Mouse (Mus musculus) midbrain, embryonic 13.5 days (tissue): Measurements from ENCODE around the gene Ptger1. TPM values are rescaled to one million over a fixed set of nuclear protein-coding genes. Genes with fewer than 3 reads are reported as not detected.

Experiments
- ATAC-seq: fragments of 200-750 bp; cut with Nextera tagmentation; 2 replicates; pipeline ENCODE4 v1.8.0; 2017; ENCODE audit warnings: mild to moderate bottlenecking, moderate TSS enrichment, moderate library complexity
- H3K27ac ChIP-seq: fragments of 300-500 bp; sonication (generic); 2 replicates; pipeline ENCODE4 v1.5.1; 2015; ENCODE audit warnings: inconsistent platforms, mild to moderate bottlenecking, moderate library complexity
- H3K27me3 ChIP-seq: fragments of 300-500 bp; sonication (generic); 2 replicates; pipeline ENCODE4 v1.6.1; 2015; ENCODE audit warnings: mild to moderate bottlenecking, inconsistent platforms
- H3K36me3 ChIP-seq: fragments of 300-500 bp; sonication (generic); 2 replicates; pipeline ENCODE4 v1.6.1; 2015; ENCODE audit warnings: mild to moderate bottlenecking, inconsistent platforms
- H3K4me1 ChIP-seq: fragments of 300-500 bp; sonication (generic); replicated peaks from 2 replicates; pipeline ENCODE4 v1.6.1; 2015; ENCODE audit warnings: inconsistent platforms
- H3K4me2 ChIP-seq: fragments of 300-500 bp; sonication (generic); replicated peaks from 2 replicates; pipeline ENCODE4 v1.6.1; 2015; ENCODE audit warnings: moderate library complexity, mild to moderate bottlenecking, inconsistent platforms
- H3K4me3 ChIP-seq: fragments of 300-500 bp; sonication (generic); replicated peaks from 2 replicates; pipeline ENCODE4 v1.5.1; 2015; ENCODE audit warnings: mild to moderate bottlenecking, inconsistent platforms
- H3K9ac ChIP-seq: fragments of 300-500 bp; sonication (generic); replicated peaks from 2 replicates; pipeline ENCODE4 v1.6.1; 2015; ENCODE audit warnings: mild to moderate bottlenecking, inconsistent platforms
- H3K9me3 ChIP-seq: fragments of 300-500 bp; sonication (generic); 2 replicates; pipeline ENCODE4 v1.6.1; 2016; ENCODE audit warnings: mild to moderate bottlenecking, inconsistent platforms
- WGBS: fragments of 180-500 bp; shearing (Covaris S2); methylation state at CpG from one replicate; pipeline ENCODE4 v1.1.7; 2015; 5-methylcytosine and 5-hydroxymethylcytosine counted together
- polyA plus RNA-seq: library from polyadenylated mRNA; unstranded; fragments of >200 nt; fragmentation: Nextera tagmentation; extraction: Ambion mirVana; gene quantifications from 2 replicates; pipeline ENCODE4 v1.2.1, GENCODE M21; 2015

Ptger1 gene
- polyA plus RNA-seq, 1 experiment from 2014 or later = 0.75 TPM

- ATAC-seq = 0 out of 2 replicates have a peak, but pooled peaks have one; percentile 22
- Histone ChIP-seq H3K4me3 (0 out of 2 replicates have a peak overlapping the region, but pooled peaks have one; percentile 2), H3K9ac (peak overlapping the region; percentile 44), H3K27ac (peak overlapping the region; percentile 21; the same call in 1 of the 2 replicates), H3K27me3 (no peaks in the 10 kb centered on the region), H3K9me3 (no peaks in the 10 kb centered on the region), H3K4me1 (peaks cover 38% of the 10 kb centered on the region), H3K4me2 (peak overlapping the region; percentile 23), H3K36me3 (peaks cover 35% of the 10 kb centered on the region)
- 12% methylated on average over 8 of the region's 8 CpGs for WGBS
Measured at GRCm38 (mm10) chr8:83660545-83660944, 5.9 kb upstream of the Ptger1 start.

GRCm38 (mm10) chr8:83660995-83661680, 5.3 kb upstream of the Ptger1 start:
- H3K36me3 ChIP-seq = peaks cover 35% of the 10 kb centered on the region
- H3K9ac ChIP-seq = peak overlapping the region; percentile 44
- H3K4me1 ChIP-seq = peaks cover 39% of the 10 kb centered on the region
- no peaks in the 10 kb centered on the region for H3K27me3 ChIP-seq
- H3K9me3 ChIP-seq = no peaks in the 10 kb centered on the region
- H3K4me3 ChIP-seq = 0 out of 2 replicates have a peak overlapping the region, but pooled peaks have one; percentile 2
- H3K27ac ChIP-seq = peak overlapping the region; percentile 21; the same call in 1 of the 2 replicates
- WGBS = 23% methylated on average over 22 of the region's 22 CpGs
- H3K4me2 ChIP-seq = peak overlapping the region; percentile 23
- 0 out of 2 replicates have a peak, but pooled peaks have one; percentile 1 for ATAC-seq

GRCm38 (mm10) chr8:83662421-83662826, 4.1 kb upstream of the Ptger1 start:
- no peak overlapping the region for H3K9ac ChIP-seq
- WGBS = 9% methylated on average over 4 of the region's 4 CpGs
- no peaks in the 10 kb centered on the region for H3K9me3 ChIP-seq
- H3K4me2 ChIP-seq = no peak overlapping the region
- peak; percentile 40; the same call in 1 of the 2 replicates for ATAC-seq
- peaks cover 25% of the 10 kb centered on the region for H3K36me3 ChIP-seq
- no peak overlapping the region for H3K4me3 ChIP-seq
- H3K27ac ChIP-seq = no peak overlapping the region
- peaks cover 51% of the 10 kb centered on the region for H3K4me1 ChIP-seq
- 0 out of 2 replicates have a peak, but pooled peaks cover 4% of the 10 kb centered on the region for H3K27me3 ChIP-seq

- H3K9ac ChIP-seq = no peak overlapping the region
- peaks cover 62% of the 10 kb centered on the region for H3K4me1 ChIP-seq
- H3K9me3 ChIP-seq = no peaks in the 10 kb centered on the region
- H3K4me2 ChIP-seq = no peak overlapping the region
- H3K27ac ChIP-seq = no peak overlapping the region
- H3K27me3 ChIP-seq = peaks cover 12% of the 10 kb centered on the region; the same call in 1 of the 2 replicates
- WGBS = 87% methylated on average over 13 of the region's 13 CpGs
- no peak for ATAC-seq
- H3K36me3 ChIP-seq = peaks cover 24% of the 10 kb centered on the region
- no peak overlapping the region for H3K4me3 ChIP-seq
Measured at GRCm38 (mm10) chr8:83664096-83664495, 2.4 kb upstream of the Ptger1 start.

- Histone ChIP-seq H3K27me3 (peaks cover 12% of the 10 kb centered on the region; the same call in 1 of the 2 replicates), H3K4me2 (no peak overlapping the region), H3K9ac (peak overlapping the region; percentile 14; the same call in 1 of the 2 replicates), H3K4me1 (peaks cover 58% of the 10 kb centered on the region), H3K4me3 (no peak overlapping the region), H3K9me3 (no peaks in the 10 kb centered on the region), H3K27ac (no peak overlapping the region), H3K36me3 (peaks cover 33% of the 10 kb centered on the region)
- no peak for ATAC-seq
- 48% methylated on average over 2 of the region's 2 CpGs for WGBS
Measured at GRCm38 (mm10) chr8:83664931-83665625, 1.4 kb upstream of the Ptger1 start.

- Histone ChIP-seq H3K4me2 (0 out of 2 replicates have a peak overlapping the region, but pooled peaks have one; percentile 5), H3K9ac (peak overlapping the region; percentile 49; the same call in 1 of the 2 replicates), H3K27me3 (peaks cover 12% of the 10 kb centered on the region; the same call in 1 of the 2 replicates), H3K4me3 (no peak overlapping the region), H3K27ac (no peak overlapping the region), H3K4me1 (peaks cover 41% of the 10 kb centered on the region), H3K9me3 (no peaks in the 10 kb centered on the region), H3K36me3 (peaks cover 50% of the 10 kb centered on the region)
- no peak for ATAC-seq
- 86% methylated on average over 3 of the region's 3 CpGs for WGBS
Measured at GRCm38 (mm10) chr8:83666866-83667234, 372 bp downstream of the Ptger1 start.

GRCm38 (mm10) chr8:83667526-83667925, 1.0 kb downstream of the Ptger1 start:
- peak overlapping the region; percentile 62 for H3K4me2 ChIP-seq
- peaks cover 52% of the 10 kb centered on the region for H3K36me3 ChIP-seq
- no peak overlapping the region; the same call in 1 of the 2 replicates for H3K4me3 ChIP-seq
- H3K9ac ChIP-seq = peak overlapping the region; percentile 69; the same call in 1 of the 2 replicates
- peaks cover 34% of the 10 kb centered on the region for H3K4me1 ChIP-seq
- no peak; the same call in 1 of the 2 replicates for ATAC-seq
- no peak overlapping the region for H3K27ac ChIP-seq
- no peaks in the 10 kb centered on the region for H3K9me3 ChIP-seq
- WGBS = 78% methylated on average over 10 of the region's 10 CpGs
- H3K27me3 ChIP-seq = peaks cover 12% of the 10 kb centered on the region; the same call in 1 of the 2 replicates

- Histone ChIP-seq H3K27ac (0 out of 2 replicates have a peak overlapping the region, but pooled peaks have one; percentile 17), H3K9me3 (no peaks in the 10 kb centered on the region), H3K36me3 (peaks cover 60% of the 10 kb centered on the region), H3K4me1 (peaks cover 32% of the 10 kb centered on the region), H3K9ac (peak overlapping the region; percentile 69), H3K4me2 (peak overlapping the region; percentile 62), H3K27me3 (peaks cover 12% of the 10 kb centered on the region; the same call in 1 of the 2 replicates), H3K4me3 (peak overlapping the region; percentile 37)
- peak; percentile 59 for ATAC-seq
- WGBS = 22% methylated on average over 80 of the region's 80 CpGs
Measured at GRCm38 (mm10) chr8:83668010-83668916, 1.8 kb downstream of the Ptger1 start.

GRCm38 (mm10) chr8:83669013-83669412, 2.5 kb downstream of the Ptger1 start:
- no peak overlapping the region for H3K27ac ChIP-seq
- H3K4me2 ChIP-seq = peak overlapping the region; percentile 62; the same call in 1 of the 2 replicates
- 80% methylated on average over 16 of the region's 16 CpGs for WGBS
- H3K4me3 ChIP-seq = no peak overlapping the region; the same call in 1 of the 2 replicates
- ATAC-seq = peak; percentile 1; the same call in 1 of the 2 replicates
- peaks cover 60% of the 10 kb centered on the region for H3K36me3 ChIP-seq
- no peaks in the 10 kb centered on the region for H3K9me3 ChIP-seq
- H3K4me1 ChIP-seq = peaks cover 32% of the 10 kb centered on the region
- H3K27me3 ChIP-seq = peaks cover 12% of the 10 kb centered on the region; the same call in 1 of the 2 replicates
- H3K9ac ChIP-seq = no peak overlapping the region

GRCm38 (mm10) chr8:83672936-83673335, 6.5 kb downstream of the Ptger1 start:
- 72% methylated on average over 5 of the region's 5 CpGs for WGBS
- H3K9ac ChIP-seq = no peak overlapping the region
- peaks cover 4% of the 10 kb centered on the region; the same call in 1 of the 2 replicates for H3K27me3 ChIP-seq
- peaks cover 9% of the 10 kb centered on the region for H3K4me1 ChIP-seq
- H3K9me3 ChIP-seq = no peaks in the 10 kb centered on the region
- no peak for ATAC-seq
- no peak overlapping the region for H3K4me2 ChIP-seq
- H3K4me3 ChIP-seq = no peak overlapping the region
- peaks cover 85% of the 10 kb centered on the region for H3K36me3 ChIP-seq
- H3K27ac ChIP-seq = no peak overlapping the region

- H3K36me3 ChIP-seq = peaks cover 93% of the 10 kb centered on the region
Measured at GRCm38 (mm10) chr8:83674497-83674896, 8.0 kb downstream of the Ptger1 start.

More at GRCm38 (mm10) chr8:83674497-83674896, 8.0 kb downstream of the Ptger1 start:
- no peak overlapping the region for H3K9ac ChIP-seq
- no peak overlapping the region for H3K4me2 ChIP-seq
- ATAC-seq = no peak
- H3K27me3 ChIP-seq = no peaks in the 10 kb centered on the region; the same call in 1 of the 2 replicates
- 92% methylated on average over 5 of the region's 5 CpGs for WGBS
- H3K27ac ChIP-seq = no peak overlapping the region
- H3K9me3 ChIP-seq = no peaks in the 10 kb centered on the region
- H3K4me1 ChIP-seq = no peaks in the 10 kb centered on the region
- no peak overlapping the region for H3K4me3 ChIP-seq
